Mouse (Mus musculus) CD8-positive naive resting alpha-beta T cell, adult 57 days (primary cell): ENCODE measurements around the gene Srpk2. TPM values are rescaled to one million over a fixed set of nuclear protein-coding genes. Genes with fewer than 3 reads are reported as not detected.

Experiments used
- total RNA-seq: library from RNA; stranded (reverse); gene quantifications from one replicate; pipeline ENCODE4 v1.2.4, GENCODE M21; 2023

Gene Srpk2
- 131 TPM for total RNA-seq

DNA sequence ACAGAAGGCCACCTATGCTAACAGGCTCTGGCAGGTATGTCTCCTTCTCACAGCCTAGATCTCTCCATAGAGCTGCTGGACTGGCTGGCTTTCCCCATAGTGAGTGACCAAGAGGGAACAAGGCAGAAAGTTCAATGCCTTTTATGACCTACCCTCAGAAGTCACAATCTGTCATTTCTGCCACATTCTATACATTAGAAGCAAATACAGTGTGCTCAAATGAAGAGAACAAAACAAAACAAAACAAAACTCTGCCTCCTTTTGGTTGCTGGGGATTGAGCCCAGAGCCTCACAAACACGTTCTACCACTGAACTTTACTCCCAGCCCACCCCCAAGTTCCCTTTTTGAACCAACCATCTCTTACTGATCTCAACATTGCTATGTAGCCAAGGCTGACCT, at the start of gene Srpk2:
TSS of gene Srpk2 (minus strand) at position 101 of the 400 bp plus-strand sequence.

Other genes with a start within 250 kb of the Srpk2 start
- gene Pus7, start 99.1 kb upstream of the Srpk2 start, total RNA-seq, result 38.1 TPM
- 32.9 TPM for gene Rint1, start 103.1 kb upstream of the Srpk2 start, total RNA-seq
- gene Tomm7, start 159.5 kb upstream of the Srpk2 start, total RNA-seq, result 51.9 TPM